Mouse (Mus musculus) G1E (cell line): ENCODE measurements at regions not wholly inside any gene's neighbourhood (a gene's known extent, or its start where the extent isn't known, plus 50 kb on each side); places are given as distances from the start of the nearest gene placed in this dataset.

ENCODE experiments used
- ATAC-seq: 2 replicates; pipeline ENCODE4 v1.8.0; 2016; ENCODE audit warnings: mild to moderate bottlenecking; ENCODE audit not compliant: insufficient number of reproducible peaks, poor library complexity, low FRiP score, severe bottlenecking; ENCODE audit errors: extremely low read depth
- DNase-seq: peaks from one replicate; pipeline ENCODE4 v3.0.0; 2012; ENCODE audit warnings: low spot score
- H3K27me3 ChIP-seq: 2 replicates; pipeline ENCODE4 v1.6.1; 2012; ENCODE audit warnings: mild to moderate bottlenecking, low read length, inconsistent platforms; ENCODE audit not compliant: insufficient read depth
- H3K36me3 ChIP-seq: replicated peaks from 2 replicates; pipeline ENCODE3; 2012; ENCODE audit warnings: mild to moderate bottlenecking, inconsistent platforms
- H3K4me1 ChIP-seq: 2 replicates; pipeline ENCODE4 v1.6.1; 2012; ENCODE audit warnings: low read depth, low read length, inconsistent platforms, mixed read lengths; ENCODE audit not compliant: insufficient read depth
- H3K4me3 ChIP-seq: 2 replicates; pipeline ENCODE4 v1.5.1; 2012; ENCODE audit warnings: low read depth, mild to moderate bottlenecking, inconsistent platforms, low read length, moderate library complexity, mixed read lengths
- H3K9me3 ChIP-seq: replicated peaks from 2 replicates; pipeline ENCODE4 v1.6.1; 2012; ENCODE audit warnings: inconsistent platforms
- CTCF ChIP-seq: IDR thresholded peaks from 2 replicates; pipeline ENCODE4 v1.5.1; 2012; ENCODE audit warnings: low read depth, low read length, inconsistent platforms, mixed read lengths
- GATA1 ChIP-seq: IDR thresholded peaks from 2 replicates; pipeline ENCODE4 v1.6.1; 2012; ENCODE audit warnings: borderline replicate concordance, low read length, inconsistent platforms, mixed read lengths
- GATA2 ChIP-seq: IDR thresholded peaks from 2 replicates; pipeline ENCODE4 v1.6.1; 2012; ENCODE audit warnings: low read depth, low read length, inconsistent platforms, borderline replicate concordance
- POLR2AphosphoS5 ChIP-seq: IDR thresholded peaks from 2 replicates; pipeline ENCODE4 v1.6.1; 2012; ENCODE audit warnings: low read depth, low read length, inconsistent platforms; ENCODE audit not compliant: insufficient replicate concordance
- TAL1 ChIP-seq: conservative IDR thresholded peaks from 2 replicates; pipeline ENCODE4 v1.6.1; 2012; ENCODE audit warnings: low read depth, low read length, inconsistent platforms, mixed read lengths

DNA sequence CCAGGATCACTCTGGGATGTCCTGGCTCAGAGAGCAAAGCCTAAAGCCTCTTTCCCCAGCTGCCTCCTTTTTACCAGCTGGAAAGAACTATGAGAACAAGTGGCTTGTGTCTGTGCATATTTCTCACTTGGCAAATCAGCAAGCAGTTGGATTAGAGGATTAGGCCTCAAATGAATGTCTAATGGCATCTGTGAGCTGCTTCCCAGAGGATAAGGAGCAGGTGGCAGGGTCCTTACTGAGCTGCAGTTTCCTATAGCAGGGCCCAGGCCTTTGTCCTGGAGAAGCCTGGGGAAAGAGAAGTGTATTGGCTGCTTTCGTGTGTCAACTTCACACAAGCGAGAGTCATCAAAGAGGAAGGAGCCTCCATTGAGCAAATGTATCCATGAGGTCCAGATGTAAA lies 59.1 kb upstream of the Hs3st2 start:
- H3K27me3 ChIP-seq, result no peaks in the 10 kb centered on the region
- no peaks in the 10 kb centered on the region for H3K4me1 ChIP-seq
- H3K4me3 ChIP-seq, result no peak overlapping the region
- no peaks in the 10 kb centered on the region for H3K36me3 ChIP-seq
- TF ChIP-seq GATA2 (no peak), TAL1 (no peak), POLR2AphosphoS5 (no peak)
- ATAC-seq, result no peak
- H3K9me3 ChIP-seq, result no peaks in the 10 kb centered on the region
- DNase-seq, result no peak

DNA sequence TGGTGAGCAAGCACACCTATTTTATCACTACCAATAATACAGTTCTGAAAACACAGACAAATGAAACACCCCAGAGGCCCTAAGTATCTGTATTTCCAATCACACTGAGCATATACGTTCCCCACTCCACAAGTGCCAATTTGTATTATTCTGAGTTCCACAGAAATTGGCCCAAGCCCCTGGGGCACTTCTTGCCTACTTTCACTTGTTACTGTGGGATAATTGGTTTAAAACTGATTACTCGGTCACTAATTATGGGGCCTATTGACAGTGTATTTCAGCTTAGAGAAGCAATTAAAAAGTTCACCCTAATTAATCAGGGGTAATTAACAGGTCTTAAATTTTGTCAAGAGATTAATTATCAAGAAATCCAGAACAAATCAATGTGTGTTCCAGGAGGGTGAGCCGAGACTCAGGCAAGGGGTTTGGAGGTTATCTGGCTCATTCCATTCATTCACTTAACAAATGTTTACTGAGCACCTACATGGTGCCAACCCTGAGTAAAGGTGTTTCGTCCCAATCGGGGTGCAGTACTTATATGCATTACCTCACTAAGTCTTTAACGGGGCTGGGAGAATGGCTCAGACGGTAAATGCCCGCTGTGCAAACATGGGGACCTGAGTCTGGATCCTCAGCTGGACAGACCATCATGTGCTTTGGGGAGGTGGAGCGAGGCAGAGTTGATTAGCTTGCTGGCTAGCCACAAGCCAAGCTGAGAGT lies 56.1 kb upstream of the Hs3st2 start:
- Histone ChIP-seq H3K36me3 (no peaks in the 10 kb centered on the region), H3K27me3 (no peaks in the 10 kb centered on the region), H3K4me1 (no peaks in the 10 kb centered on the region), H3K4me3 (no peak overlapping the region), H3K9me3 (no peaks in the 10 kb centered on the region)
- no peak for DNase-seq
- TF ChIP-seq TAL1, result no peak
- ATAC-seq, result no peak

DNA sequence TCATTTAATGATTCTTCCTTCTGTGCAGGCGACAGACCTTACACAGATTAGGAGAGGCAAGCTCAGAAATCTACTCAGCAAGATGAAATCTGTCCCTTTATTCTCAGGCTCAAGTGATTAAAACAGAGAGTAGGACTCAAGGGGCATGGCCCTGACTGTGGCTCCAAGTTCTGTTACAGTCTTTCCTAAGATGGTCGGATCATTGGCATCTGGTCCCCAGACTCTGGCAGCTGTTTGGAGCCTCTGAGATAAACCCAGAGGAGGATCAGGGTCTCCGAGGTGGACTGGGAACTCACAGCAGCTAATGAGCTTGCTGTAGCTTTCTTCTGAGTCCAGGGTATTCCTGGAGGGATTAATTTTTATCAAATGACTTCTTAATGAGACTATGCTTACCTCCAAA lies 51.7 kb upstream of the Hs3st2 start:
- no peaks in the 10 kb centered on the region for H3K4me1 ChIP-seq
- DNase-seq (no peak), ATAC-seq (no peak)
- H3K36me3 ChIP-seq, result no peaks in the 10 kb centered on the region
- no peaks in the 10 kb centered on the region; the same call in 1 of the 2 replicates for H3K27me3 ChIP-seq
- no peak overlapping the region for H3K4me3 ChIP-seq
- H3K9me3 ChIP-seq, result no peaks in the 10 kb centered on the region
- TF ChIP-seq TAL1 (no peak), CTCF (no peak), POLR2AphosphoS5 (no peak), GATA2 (no peak), GATA1 (no peak)
